Mouse (Mus musculus): ENCODE data around the gene Hipk3. TPM values are rescaled to one million over a fixed set of nuclear protein-coding genes. Genes with fewer than 3 reads are reported as not detected.

The Hipk3 gene
- polyA plus RNA-seq, 1 experiment, result 0.31 TPM

DNA sequence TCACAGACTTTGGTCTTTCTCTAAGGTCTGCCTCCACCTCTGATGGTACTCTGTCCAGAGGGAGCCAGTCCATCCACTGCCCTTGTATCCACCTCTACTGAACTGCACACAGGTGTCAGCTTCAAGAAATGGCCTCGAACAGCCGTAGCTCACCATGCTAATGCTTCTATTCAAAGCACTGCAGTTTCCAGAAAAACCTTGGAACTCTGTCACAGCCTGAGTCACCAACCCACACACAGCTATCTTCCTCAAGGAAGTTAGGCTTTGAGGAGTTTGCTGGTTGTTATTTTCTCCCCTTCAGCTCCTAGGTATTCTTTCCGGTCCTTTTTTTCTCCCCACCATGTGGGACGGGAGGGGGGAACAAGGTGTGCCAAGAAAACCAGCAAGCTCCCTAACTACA lies 3.5 kb upstream of the Hipk3 start:
- Histone ChIP-seq H3K9me3 (ENCODE audit: control insufficient read depth, low read length) (no peaks in the 10 kb centered on the region), H3K36me3 (ENCODE audit: control insufficient read depth) (no peaks in the 10 kb centered on the region), H3K4me3 (replicated peaks) (no peak overlapping the region), H3K27me3 (ENCODE audit: control insufficient read depth) (peaks cover 8% of the 10 kb centered on the region; the same call in 1 of the 2 replicates), H3K4me1 (ENCODE audit: control insufficient read depth) (peaks cover 18% of the 10 kb centered on the region)
- TF ChIP-seq TAL1 (IDR thresholded peaks at IDR 0.05; ENCODE audit: low read length), result no peak
- no peak for TF ChIP-seq GATA1 (IDR thresholded peaks at IDR 0.05; ENCODE audit: low read length)

DNA sequence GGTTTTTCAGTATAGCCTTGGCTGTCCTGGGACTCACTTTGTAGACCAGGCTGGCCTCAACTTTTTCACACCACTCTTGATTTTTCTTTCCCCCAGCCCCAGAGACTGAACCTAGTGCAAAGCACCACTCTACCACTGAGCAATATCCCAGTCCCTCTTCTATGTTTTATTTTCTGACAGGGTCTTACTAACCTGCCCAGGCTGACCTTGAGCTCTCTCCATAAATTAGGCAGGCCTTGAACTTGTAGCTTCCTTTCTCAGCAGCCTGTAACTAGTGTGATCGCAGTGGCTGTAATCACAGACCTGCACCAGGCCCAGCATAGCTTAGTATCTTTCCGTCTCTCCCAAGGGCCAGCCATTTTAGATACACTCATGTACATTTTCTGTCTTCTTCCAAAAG lies 3.0 kb upstream of the Hipk3 start:
- H3K27me3 ChIP-seq (ENCODE audit: control insufficient read depth), result peaks cover 8% of the 10 kb centered on the region; the same call in 1 of the 2 replicates
- H3K4me1 ChIP-seq (ENCODE audit: control insufficient read depth), result peaks cover 18% of the 10 kb centered on the region
- H3K4me3 ChIP-seq (replicated peaks), result no peak overlapping the region
- H3K9me3 ChIP-seq (ENCODE audit: control insufficient read depth, low read length), result no peaks in the 10 kb centered on the region
- H3K36me3 ChIP-seq (ENCODE audit: control insufficient read depth), result no peaks in the 10 kb centered on the region
- no peak for TF ChIP-seq GATA1 (IDR thresholded peaks at IDR 0.05; ENCODE audit: low read length)
- no peak for TF ChIP-seq TAL1 (IDR thresholded peaks at IDR 0.05; ENCODE audit: low read length)

DNA sequence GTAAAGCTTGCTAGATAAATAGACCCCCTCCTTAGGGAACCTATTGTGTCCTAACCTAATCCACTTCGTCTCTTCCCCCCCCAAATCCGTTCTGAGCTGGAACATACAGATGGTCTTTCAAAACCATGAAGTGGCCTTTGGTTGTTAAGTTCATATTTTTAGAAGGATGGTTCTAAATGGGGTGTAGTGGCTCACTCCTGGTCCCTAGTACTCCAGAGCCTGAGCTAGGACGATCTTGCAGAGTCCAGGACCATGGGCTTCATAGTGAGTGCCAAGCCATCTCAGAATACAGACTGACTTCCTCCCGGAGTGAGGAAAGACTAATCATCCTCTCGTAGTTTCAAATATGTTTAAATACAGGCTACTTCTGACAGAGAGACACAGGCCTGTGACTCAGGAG lies 2.0 kb upstream of the Hipk3 start:
- Histone ChIP-seq H3K4me1 (ENCODE audit: control insufficient read depth) (peaks cover 25% of the 10 kb centered on the region), H3K9me3 (ENCODE audit: control insufficient read depth, low read length) (no peaks in the 10 kb centered on the region), H3K27me3 (ENCODE audit: control insufficient read depth) (peaks cover 8% of the 10 kb centered on the region; the same call in 1 of the 2 replicates), H3K36me3 (ENCODE audit: control insufficient read depth) (no peaks in the 10 kb centered on the region), H3K4me3 (replicated peaks) (no peak overlapping the region)
- no peak for TF ChIP-seq TAL1 (IDR thresholded peaks at IDR 0.05; ENCODE audit: low read length)
- no peak for TF ChIP-seq GATA1 (IDR thresholded peaks at IDR 0.05; ENCODE audit: low read length)

DNA sequence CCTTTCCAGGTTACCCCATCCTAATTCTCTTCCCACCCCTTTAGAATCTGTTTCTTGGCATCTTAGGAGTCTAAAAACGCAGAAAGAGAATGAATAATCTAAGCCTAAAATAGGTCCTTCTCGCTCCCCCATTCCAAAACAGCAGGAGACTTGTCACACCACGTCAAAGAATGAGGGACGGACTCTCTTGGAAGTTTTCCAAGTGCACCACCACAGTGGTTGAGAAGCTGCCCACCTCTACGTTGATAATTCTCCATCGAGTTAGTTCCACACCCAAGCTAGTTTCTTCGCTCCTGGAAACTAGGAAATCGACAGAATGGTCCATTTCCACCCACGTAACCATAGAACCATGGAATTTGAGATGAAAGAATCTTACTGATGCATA lies 547 bp upstream of the Hipk3 start:
- Histone ChIP-seq H3K27me3 (ENCODE audit: control insufficient read depth) (peaks cover 8% of the 10 kb centered on the region; the same call in 1 of the 2 replicates), H3K36me3 (ENCODE audit: control insufficient read depth) (no peaks in the 10 kb centered on the region; the same call in 1 of the 2 replicates), H3K4me1 (ENCODE audit: control insufficient read depth) (peaks cover 29% of the 10 kb centered on the region), H3K9me3 (ENCODE audit: control insufficient read depth, low read length) (no peaks in the 10 kb centered on the region), H3K4me3 (replicated peaks) (peak overlapping the region; percentile 94)
- TF ChIP-seq GATA1 (IDR thresholded peaks at IDR 0.05; ENCODE audit: low read length) (no peak), TAL1 (IDR thresholded peaks at IDR 0.05; ENCODE audit: low read length) (no peak)

DNA sequence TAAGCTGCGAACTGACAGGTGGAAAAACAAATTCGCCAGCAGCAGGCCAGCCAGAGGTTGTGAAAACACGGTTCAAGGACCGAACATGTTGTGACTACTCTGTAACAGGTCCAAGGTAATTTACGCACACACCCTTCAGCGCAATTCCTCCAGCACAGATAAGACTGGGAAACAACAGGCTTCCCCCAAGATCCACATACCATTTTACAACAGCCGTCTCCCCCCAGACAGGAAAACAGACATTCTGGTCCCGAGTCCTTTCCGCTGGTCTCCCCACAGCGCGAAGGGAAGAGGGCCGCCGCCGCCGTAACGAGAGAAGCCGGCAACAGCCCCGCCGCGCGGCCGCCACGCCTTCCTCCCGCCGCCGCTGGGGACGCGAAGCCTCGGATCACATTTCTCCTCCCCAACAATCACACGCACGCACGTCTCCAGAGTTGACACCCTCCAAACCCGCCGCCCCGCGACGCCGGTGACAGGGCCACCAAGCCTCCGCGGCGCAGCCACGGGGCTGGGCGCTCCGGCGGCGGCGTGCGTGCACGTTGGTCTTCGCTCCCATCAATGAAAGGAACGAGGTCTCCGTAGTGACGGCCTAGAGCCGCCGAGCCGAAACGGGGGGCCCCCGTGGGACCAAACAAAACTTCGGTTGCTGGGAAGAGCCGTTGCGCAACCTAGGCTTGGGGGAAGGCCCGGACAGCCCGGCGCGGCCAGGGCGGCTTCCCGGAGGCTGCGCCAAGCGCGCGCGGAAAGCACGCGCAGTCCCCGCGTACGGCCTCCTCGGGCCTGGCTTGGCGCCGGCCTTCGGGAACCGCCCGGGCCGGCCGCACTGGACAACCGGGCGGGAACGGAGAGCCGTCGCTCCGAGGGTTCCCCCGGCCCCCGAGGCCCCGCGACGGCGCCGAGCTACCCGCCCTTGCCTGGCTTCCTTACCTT lies 960 bp downstream of the Hipk3 start:
- no peaks in the 10 kb centered on the region for H3K9me3 ChIP-seq (ENCODE audit: control insufficient read depth, low read length)
- H3K36me3 ChIP-seq (ENCODE audit: control insufficient read depth), result no peaks in the 10 kb centered on the region; the same call in 1 of the 2 replicates
- TF ChIP-seq TAL1 (IDR thresholded peaks at IDR 0.05; ENCODE audit: low read length), result no peak
- TF ChIP-seq GATA1 (IDR thresholded peaks at IDR 0.05; ENCODE audit: low read length), result no peak
- peaks cover 8% of the 10 kb centered on the region; the same call in 1 of the 2 replicates for H3K27me3 ChIP-seq (ENCODE audit: control insufficient read depth)
- peak overlapping the region; percentile 94 for H3K4me3 ChIP-seq (replicated peaks)
- peaks cover 32% of the 10 kb centered on the region for H3K4me1 ChIP-seq (ENCODE audit: control insufficient read depth)

DNA sequence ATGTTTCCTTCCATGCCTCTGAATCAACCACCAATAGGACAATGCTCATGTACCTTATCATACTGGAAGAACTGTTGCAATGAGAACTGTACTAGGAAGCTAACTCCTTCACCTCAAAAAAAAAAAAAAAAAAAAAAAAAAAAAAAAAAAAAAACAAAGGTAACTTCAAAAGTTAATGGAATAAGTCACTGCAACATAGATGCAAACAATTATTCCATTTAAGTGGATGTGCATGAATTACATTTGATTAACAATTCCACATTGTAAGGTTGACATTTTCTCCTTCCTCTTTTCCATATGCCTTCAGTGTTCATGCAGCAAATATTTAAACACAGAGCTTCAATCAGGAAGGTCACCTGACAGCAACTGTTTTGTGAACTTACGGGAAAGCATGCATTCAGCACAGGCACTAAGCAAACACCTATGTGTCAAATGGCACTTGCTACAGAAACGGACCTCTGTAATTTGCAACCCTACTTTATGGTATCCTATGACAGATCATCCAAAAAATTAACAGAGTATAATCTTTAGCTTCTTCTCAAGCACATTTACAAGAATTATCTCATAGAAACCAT lies 2.9 kb downstream of the Hipk3 start:
- Histone ChIP-seq H3K4me3 (replicated peaks) (peak overlapping the region; percentile 94), H3K4me1 (ENCODE audit: control insufficient read depth) (peaks cover 32% of the 10 kb centered on the region), H3K27me3 (ENCODE audit: control insufficient read depth) (peaks cover 4% of the 10 kb centered on the region; the same call in 1 of the 2 replicates), H3K9me3 (ENCODE audit: control insufficient read depth, low read length) (no peaks in the 10 kb centered on the region), H3K36me3 (ENCODE audit: control insufficient read depth) (no peaks in the 10 kb centered on the region; the same call in 1 of the 2 replicates)
- no peak for TF ChIP-seq TAL1 (IDR thresholded peaks at IDR 0.05; ENCODE audit: low read length)
- TF ChIP-seq GATA1 (IDR thresholded peaks at IDR 0.05; ENCODE audit: low read length), result no peak

DNA sequence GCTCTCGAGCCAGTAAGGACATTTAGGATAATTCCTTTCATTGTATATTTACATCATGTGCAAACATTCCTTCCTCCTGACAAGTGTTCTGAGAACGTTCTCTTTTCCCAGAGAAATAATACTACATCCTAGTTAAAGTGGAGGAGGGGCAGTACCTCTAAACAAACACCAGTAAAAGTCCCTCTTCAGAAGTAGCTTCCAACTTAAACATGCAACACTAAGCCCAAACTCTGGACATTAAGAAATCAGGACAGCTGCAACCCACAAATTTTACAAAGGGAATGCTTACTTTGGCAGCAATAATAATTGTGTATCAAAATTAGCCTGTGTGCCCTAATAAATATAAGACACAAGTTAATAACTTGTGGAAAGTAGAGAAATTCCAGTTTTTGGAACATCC lies 3.5 kb downstream of the Hipk3 start:
- H3K36me3 ChIP-seq (ENCODE audit: control insufficient read depth), result no peaks in the 10 kb centered on the region; the same call in 1 of the 2 replicates
- H3K27me3 ChIP-seq (ENCODE audit: control insufficient read depth), result peaks cover 3% of the 10 kb centered on the region; the same call in 1 of the 2 replicates
- no peak overlapping the region for H3K4me3 ChIP-seq (replicated peaks)
- H3K9me3 ChIP-seq (ENCODE audit: control insufficient read depth, low read length), result no peaks in the 10 kb centered on the region
- TF ChIP-seq GATA1 (IDR thresholded peaks at IDR 0.05; ENCODE audit: low read length) (no peak), TAL1 (IDR thresholded peaks at IDR 0.05; ENCODE audit: low read length) (no peak)
- peaks cover 32% of the 10 kb centered on the region for H3K4me1 ChIP-seq (ENCODE audit: control insufficient read depth)

DNA sequence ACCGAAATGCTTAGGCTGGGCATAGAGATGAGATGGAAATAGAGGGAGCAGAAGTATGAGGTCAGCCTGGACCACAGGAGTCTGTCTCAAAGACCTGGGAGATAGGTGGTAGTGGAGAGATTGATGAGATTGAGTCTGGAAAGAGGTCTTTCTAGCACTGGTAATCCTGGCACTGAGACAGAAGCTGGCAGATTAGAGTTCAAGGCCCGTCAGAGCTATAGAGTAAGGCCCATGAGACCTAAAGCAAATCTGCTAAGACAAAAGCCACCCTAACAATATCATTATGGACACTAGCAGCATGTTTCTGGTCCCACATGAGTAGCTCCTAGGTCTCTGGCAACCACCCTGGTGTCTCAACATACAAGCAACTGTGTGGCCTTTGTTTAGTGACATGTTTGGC lies 4.4 kb downstream of the Hipk3 start:
- Histone ChIP-seq H3K4me1 (ENCODE audit: control insufficient read depth) (peaks cover 26% of the 10 kb centered on the region), H3K36me3 (ENCODE audit: control insufficient read depth) (no peaks in the 10 kb centered on the region; the same call in 1 of the 2 replicates), H3K4me3 (replicated peaks) (no peak overlapping the region), H3K9me3 (ENCODE audit: control insufficient read depth, low read length) (no peaks in the 10 kb centered on the region), H3K27me3 (ENCODE audit: control insufficient read depth) (no peaks in the 10 kb centered on the region)
- TF ChIP-seq TAL1 (IDR thresholded peaks at IDR 0.05; ENCODE audit: low read length) (no peak), GATA1 (IDR thresholded peaks at IDR 0.05; ENCODE audit: low read length) (no peak)

DNA sequence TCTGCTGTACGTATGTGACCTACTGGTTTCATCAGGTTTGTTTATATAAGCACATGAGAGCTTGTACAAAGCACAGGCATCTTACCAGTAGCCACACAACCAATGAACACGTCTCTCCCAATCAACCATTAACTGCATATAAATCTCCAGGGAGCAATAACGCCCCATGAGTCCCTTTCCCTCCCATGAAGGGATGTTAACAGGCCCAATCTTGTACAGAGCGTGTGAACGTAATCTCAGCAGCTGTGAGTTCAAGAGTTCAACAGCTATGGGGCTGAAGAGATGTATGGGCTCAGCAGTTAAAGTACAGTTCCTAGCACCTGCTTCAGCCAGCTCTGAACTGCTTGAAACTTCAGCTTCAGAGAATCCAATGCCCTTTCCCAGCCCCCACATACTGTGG lies 9.8 kb downstream of the Hipk3 start:
- no peak for TF ChIP-seq TAL1 (IDR thresholded peaks at IDR 0.05; ENCODE audit: low read length)
- TF ChIP-seq GATA1 (IDR thresholded peaks at IDR 0.05; ENCODE audit: low read length), result no peak
- Histone ChIP-seq H3K4me1 (ENCODE audit: control insufficient read depth) (peaks cover 21% of the 10 kb centered on the region), H3K9me3 (ENCODE audit: control insufficient read depth, low read length) (no peaks in the 10 kb centered on the region), H3K4me3 (replicated peaks) (no peak overlapping the region), H3K36me3 (ENCODE audit: control insufficient read depth) (no peaks in the 10 kb centered on the region; the same call in 1 of the 2 replicates), H3K27me3 (ENCODE audit: control insufficient read depth) (no peaks in the 10 kb centered on the region)

Measured in erythroblast, embryonic 14.5 days (primary cell).